Mouse (Mus musculus): ENCODE data around the gene 4933402D24Rik. TPM values are rescaled to one million over a fixed set of nuclear protein-coding genes. Genes with fewer than 3 reads are reported as not detected.

4933402D24Rik gene
- polyA plus RNA-seq (2014; fragmentation: Nextera tagmentation; extraction: Ambion mirVana), result 0.36 TPM in 1 of 2 replicates, not detected in the other

GRCm38 (mm10) chr1:63769167-63769566 lies at the start of gene 4933402D24Rik:
TSS of gene 4933402D24Rik (minus strand) at chr1:63769267.
- no peak within 1 kb of the TSS for H3K9ac ChIP-seq (ENCODE audit: low read length)
- no peak for DNase-seq (ENCODE audit: low spot score)
- ATAC-seq (replicated peaks; ENCODE audit: low FRiP score, low TSS enrichment, low read depth), result no peak
- H3K4me2 ChIP-seq (ENCODE audit: low read length), result no peak within 1 kb of the TSS
- no peak within 1 kb of the TSS for H3K4me3 ChIP-seq (ENCODE audit: low read depth, low read length)
- WGBS, result 68% methylated on average over 5 of the region's 5 CpGs
- no peaks in the 10 kb centered on the region for H3K9me3 ChIP-seq (ENCODE audit: control insufficient read depth, low read length)
- H3K27ac ChIP-seq (ENCODE audit: low read depth), result no peak within 1 kb of the TSS
- no peaks in the 10 kb centered on the region for H3K27me3 ChIP-seq (replicated peaks; ENCODE audit: control insufficient read depth, insufficient read depth, low read length)
- no peaks in the 10 kb centered on the region for H3K36me3 ChIP-seq (ENCODE audit: control insufficient read depth, insufficient read depth, low read length)
- no peaks in the 10 kb centered on the region for H3K4me1 ChIP-seq (replicated peaks; ENCODE audit: control insufficient read depth, insufficient read depth, low read length)

GRCm38 (mm10) chr1:63808584-63808983 lies 39.5 kb upstream of the 4933402D24Rik start:
- Histone ChIP-seq H3K27ac (ENCODE audit: low read depth) (no peak overlapping the region), H3K4me3 (ENCODE audit: low read depth, low read length) (no peak overlapping the region), H3K27me3 (replicated peaks; ENCODE audit: control insufficient read depth, insufficient read depth, low read length) (no peaks in the 10 kb centered on the region), H3K9ac (ENCODE audit: low read length) (no peak overlapping the region), H3K9me3 (ENCODE audit: control insufficient read depth, low read length) (no peaks in the 10 kb centered on the region), H3K4me1 (replicated peaks; ENCODE audit: control insufficient read depth, insufficient read depth, low read length) (no peaks in the 10 kb centered on the region), H3K4me2 (ENCODE audit: low read length) (no peak overlapping the region), H3K36me3 (ENCODE audit: control insufficient read depth, insufficient read depth, low read length) (no peaks in the 10 kb centered on the region)
- DNase-seq (ENCODE audit: low spot score) (no peak), ATAC-seq (replicated peaks; ENCODE audit: low FRiP score, low TSS enrichment, low read depth) (no peak)
- 35% methylated on average over 3 of the region's 3 CpGs for WGBS

- DNase-seq (ENCODE audit: low spot score) (no peak), ATAC-seq (replicated peaks; ENCODE audit: low FRiP score, low TSS enrichment, low read depth) (no peak)
- no peaks in the 10 kb centered on the region for H3K36me3 ChIP-seq (ENCODE audit: control insufficient read depth, insufficient read depth, low read length)
- no peak overlapping the region for H3K9ac ChIP-seq (ENCODE audit: low read length)
- H3K27me3 ChIP-seq (replicated peaks; ENCODE audit: control insufficient read depth, insufficient read depth, low read length), result no peaks in the 10 kb centered on the region
- H3K4me3 ChIP-seq (ENCODE audit: low read depth, low read length), result no peak overlapping the region
- H3K4me1 ChIP-seq (replicated peaks; ENCODE audit: control insufficient read depth, insufficient read depth, low read length), result no peaks in the 10 kb centered on the region
- no peak overlapping the region for H3K27ac ChIP-seq (ENCODE audit: low read depth)
- no peak overlapping the region for H3K4me2 ChIP-seq (ENCODE audit: low read length)
- no peaks in the 10 kb centered on the region for H3K9me3 ChIP-seq (ENCODE audit: control insufficient read depth, low read length)
Observed at GRCm38 (mm10) chr1:63805095-63805494, 36.0 kb upstream of the 4933402D24Rik start.

GRCm38 (mm10) chr1:63794326-63794725 lies 25.3 kb upstream of the 4933402D24Rik start:
- no peaks in the 10 kb centered on the region for H3K9me3 ChIP-seq (ENCODE audit: control insufficient read depth, low read length)
- no peak overlapping the region for H3K27ac ChIP-seq (ENCODE audit: low read depth)
- ATAC-seq (replicated peaks; ENCODE audit: low FRiP score, low TSS enrichment, low read depth), result no peak
- no peak overlapping the region for H3K4me2 ChIP-seq (ENCODE audit: low read length)
- H3K27me3 ChIP-seq (replicated peaks; ENCODE audit: control insufficient read depth, insufficient read depth, low read length), result no peaks in the 10 kb centered on the region
- no peak overlapping the region for H3K4me3 ChIP-seq (ENCODE audit: low read depth, low read length)
- no peak for DNase-seq (ENCODE audit: low spot score)
- no peak overlapping the region for H3K9ac ChIP-seq (ENCODE audit: low read length)
- no peaks in the 10 kb centered on the region for H3K4me1 ChIP-seq (replicated peaks; ENCODE audit: control insufficient read depth, insufficient read depth, low read length)
- no peaks in the 10 kb centered on the region for H3K36me3 ChIP-seq (ENCODE audit: control insufficient read depth, insufficient read depth, low read length)

GRCm38 (mm10) chr1:63776902-63777630 lies 8.0 kb upstream of the 4933402D24Rik start:
- no peaks in the 10 kb centered on the region for H3K4me1 ChIP-seq (replicated peaks; ENCODE audit: control insufficient read depth, insufficient read depth, low read length)
- no peaks in the 10 kb centered on the region for H3K27me3 ChIP-seq (replicated peaks; ENCODE audit: control insufficient read depth, insufficient read depth, low read length)
- no peak overlapping the region for H3K27ac ChIP-seq (ENCODE audit: low read depth)
- no peak overlapping the region for H3K9ac ChIP-seq (ENCODE audit: low read length)
- H3K4me2 ChIP-seq (ENCODE audit: low read length), result no peak overlapping the region
- 59% methylated on average over 4 of the region's 4 CpGs for WGBS
- DNase-seq (ENCODE audit: low spot score) (no peak), ATAC-seq (replicated peaks; ENCODE audit: low FRiP score, low TSS enrichment, low read depth) (no peak)
- no peaks in the 10 kb centered on the region for H3K36me3 ChIP-seq (ENCODE audit: control insufficient read depth, insufficient read depth, low read length)
- H3K4me3 ChIP-seq (ENCODE audit: low read depth, low read length), result no peak overlapping the region
- no peaks in the 10 kb centered on the region for H3K9me3 ChIP-seq (ENCODE audit: control insufficient read depth, low read length)

- no peak for ATAC-seq (replicated peaks; ENCODE audit: low FRiP score, low TSS enrichment, low read depth)
- no peak overlapping the region for H3K4me2 ChIP-seq (ENCODE audit: low read length)
- H3K9ac ChIP-seq (ENCODE audit: low read length), result no peak overlapping the region
- H3K4me1 ChIP-seq (replicated peaks; ENCODE audit: control insufficient read depth, insufficient read depth, low read length), result no peaks in the 10 kb centered on the region
- no peak overlapping the region for H3K4me3 ChIP-seq (ENCODE audit: low read depth, low read length)
- H3K27me3 ChIP-seq (replicated peaks; ENCODE audit: control insufficient read depth, insufficient read depth, low read length), result no peaks in the 10 kb centered on the region
- no peak for DNase-seq (ENCODE audit: low spot score)
- no peaks in the 10 kb centered on the region for H3K9me3 ChIP-seq (ENCODE audit: control insufficient read depth, low read length)
- WGBS, result 45% methylated on average over 1 of the region's 1 CpGs
- no peaks in the 10 kb centered on the region for H3K36me3 ChIP-seq (ENCODE audit: control insufficient read depth, insufficient read depth, low read length)
- H3K27ac ChIP-seq (ENCODE audit: low read depth), result no peak overlapping the region
Observed at GRCm38 (mm10) chr1:63776396-63776795, 7.3 kb upstream of the 4933402D24Rik start.

- H3K27me3 ChIP-seq (replicated peaks; ENCODE audit: control insufficient read depth, insufficient read depth, low read length), result no peaks in the 10 kb centered on the region
- no peaks in the 10 kb centered on the region for H3K36me3 ChIP-seq (ENCODE audit: control insufficient read depth, insufficient read depth, low read length)
- H3K4me3 ChIP-seq (ENCODE audit: low read depth, low read length), result no peak overlapping the region
- no peak overlapping the region for H3K4me2 ChIP-seq (ENCODE audit: low read length)
- ATAC-seq (replicated peaks; ENCODE audit: low FRiP score, low TSS enrichment, low read depth) (no peak), DNase-seq (ENCODE audit: low spot score) (no peak)
- H3K9me3 ChIP-seq (ENCODE audit: control insufficient read depth, low read length), result no peaks in the 10 kb centered on the region
- H3K4me1 ChIP-seq (replicated peaks; ENCODE audit: control insufficient read depth, insufficient read depth, low read length), result no peaks in the 10 kb centered on the region
- no peak overlapping the region for H3K9ac ChIP-seq (ENCODE audit: low read length)
- WGBS, result 82% methylated on average over 7 of the region's 7 CpGs
- H3K27ac ChIP-seq (ENCODE audit: low read depth), result no peak overlapping the region
Observed at GRCm38 (mm10) chr1:63770309-63770708, 1.2 kb upstream of the 4933402D24Rik start.

GRCm38 (mm10) chr1:63768112-63768511 lies 955 bp downstream of the 4933402D24Rik start:
- no peaks in the 10 kb centered on the region for H3K27me3 ChIP-seq (replicated peaks; ENCODE audit: control insufficient read depth, insufficient read depth, low read length)
- H3K4me2 ChIP-seq (ENCODE audit: low read length), result no peak overlapping the region
- no peaks in the 10 kb centered on the region for H3K9me3 ChIP-seq (ENCODE audit: control insufficient read depth, low read length)
- no peak overlapping the region for H3K9ac ChIP-seq (ENCODE audit: low read length)
- H3K4me3 ChIP-seq (ENCODE audit: low read depth, low read length), result no peak overlapping the region
- 0 out of 2 replicates have a peak, but pooled peaks cover 3% of the 10 kb centered on the region for H3K4me1 ChIP-seq (replicated peaks; ENCODE audit: control insufficient read depth, insufficient read depth, low read length)
- H3K36me3 ChIP-seq (ENCODE audit: control insufficient read depth, insufficient read depth, low read length), result no peaks in the 10 kb centered on the region
- WGBS, result 55% methylated on average over 8 of the region's 8 CpGs
- ATAC-seq (replicated peaks; ENCODE audit: low FRiP score, low TSS enrichment, low read depth) (no peak), DNase-seq (ENCODE audit: low spot score) (no peak)
- no peak overlapping the region for H3K27ac ChIP-seq (ENCODE audit: low read depth)

GRCm38 (mm10) chr1:63764395-63764794 lies 4.7 kb downstream of the 4933402D24Rik start:
- Histone ChIP-seq H3K4me1 (replicated peaks; ENCODE audit: control insufficient read depth, insufficient read depth, low read length) (0 out of 2 replicates have a peak, but pooled peaks cover 3% of the 10 kb centered on the region), H3K27me3 (replicated peaks; ENCODE audit: control insufficient read depth, insufficient read depth, low read length) (no peaks in the 10 kb centered on the region), H3K27ac (ENCODE audit: low read depth) (no peak overlapping the region), H3K4me3 (ENCODE audit: low read depth, low read length) (no peak overlapping the region), H3K9me3 (ENCODE audit: control insufficient read depth, low read length) (no peaks in the 10 kb centered on the region), H3K9ac (ENCODE audit: low read length) (no peak overlapping the region), H3K4me2 (ENCODE audit: low read length) (no peak overlapping the region), H3K36me3 (ENCODE audit: control insufficient read depth, insufficient read depth, low read length) (no peaks in the 10 kb centered on the region)
- DNase-seq (ENCODE audit: low spot score), result no peak
- 85% methylated on average over 7 of the region's 7 CpGs for WGBS
- ATAC-seq (replicated peaks; ENCODE audit: low FRiP score, low TSS enrichment, low read depth), result no peak
